Mouse (Mus musculus) liver, embryonic 12.5 days (tissue): ENCODE results near the gene Tmeff1. TPM values are rescaled to one million over a fixed set of nuclear protein-coding genes. Genes with fewer than 3 reads are reported as not detected.

Experiments
- ATAC-seq: fragments of 200-750 bp; cut with Nextera tagmentation; 2 replicates; pipeline ENCODE4 v1.8.0; 2017; ENCODE audit warnings: moderate number of reproducible peaks, mild to moderate bottlenecking, moderate library complexity
- H3K27ac ChIP-seq: fragments of 300-500 bp; sonication (generic); 2 replicates; pipeline ENCODE4 v1.5.1; 2016; ENCODE audit warnings: mild to moderate bottlenecking
- H3K27me3 ChIP-seq: fragments of 300-500 bp; sonication (generic); replicated peaks from 2 replicates; pipeline ENCODE4 v1.6.1; 2016; ENCODE audit warnings: mild to moderate bottlenecking, moderate library complexity
- H3K36me3 ChIP-seq: fragments of 300-500 bp; sonication (generic); 2 replicates; pipeline ENCODE4 v1.6.1; 2016; ENCODE audit warnings: mild to moderate bottlenecking, moderate library complexity
- H3K4me1 ChIP-seq: fragments of 300-500 bp; sonication (generic); 2 replicates; pipeline ENCODE4 v1.6.1; 2016
- H3K4me2 ChIP-seq: fragments of 300-500 bp; sonication (generic); 2 replicates; pipeline ENCODE4 v1.6.1; 2016; ENCODE audit warnings: mild to moderate bottlenecking, moderate library complexity
- H3K4me3 ChIP-seq: fragments of 300-500 bp; sonication (generic); 2 replicates; pipeline ENCODE4 v1.5.1; 2016; ENCODE audit warnings: mild to moderate bottlenecking, moderate library complexity
- H3K9ac ChIP-seq: fragments of 300-500 bp; sonication (generic); 2 replicates; pipeline ENCODE4 v1.6.1; 2016; ENCODE audit warnings: mild to moderate bottlenecking, moderate library complexity
- H3K9me3 ChIP-seq: fragments of 300-500 bp; sonication (generic); replicated peaks from 2 replicates; pipeline ENCODE4 v1.6.1; 2016; ENCODE audit warnings: mild to moderate bottlenecking, moderate library complexity
- WGBS: fragments of 180-500 bp; shearing (Covaris S2); methylation state at CpG from one replicate; pipeline ENCODE4 v1.1.7; 2016; ENCODE audit not compliant: insufficient replicate concordance; 5-methylcytosine and 5-hydroxymethylcytosine counted together
- polyA plus RNA-seq: library from polyadenylated mRNA; unstranded; fragments of >200 nt; fragmentation: Nextera tagmentation; extraction: Ambion mirVana; gene quantifications from 2 replicates; pipeline ENCODE4 v1.2.1, GENCODE M21; 2016

Gene Tmeff1
- polyA plus RNA-seq = 10.5 and 10.9 TPM in 2 replicates

- H3K9ac ChIP-seq = peak within 1 kb of the TSS; percentile 72
- peak within 1 kb of the TSS; percentile 54 for H3K27ac ChIP-seq
- peak; percentile 23; the same call in 1 of the 2 replicates for ATAC-seq
- H3K27me3 ChIP-seq = peaks cover 33% of the 10 kb centered on the region
- peak within 1 kb of the TSS; percentile 69 for H3K4me3 ChIP-seq
- H3K9me3 ChIP-seq = no peaks in the 10 kb centered on the region
- no peaks in the 10 kb centered on the region for H3K36me3 ChIP-seq
- 3% methylated on average over 58 of the region's 64 CpGs for WGBS
- peak within 1 kb of the TSS; percentile 84 for H3K4me2 ChIP-seq
- H3K4me1 ChIP-seq = peaks cover 16% of the 10 kb centered on the region; the same call in 1 of the 2 replicates
Measured at GRCm38 (mm10) chr4:48584421-48585240, at the start of gene Tmeff1. Gene Tmeff1 (plus strand): TSS chr4:48585174.

GRCm38 (mm10) chr4:48536275-48536674 is 48.7 kb upstream of the Tmeff1 start:
- Histone ChIP-seq H3K27me3 (peaks cover 28% of the 10 kb centered on the region), H3K4me2 (no peak overlapping the region), H3K36me3 (no peaks in the 10 kb centered on the region), H3K4me3 (no peak overlapping the region), H3K27ac (no peak overlapping the region), H3K9me3 (no peaks in the 10 kb centered on the region), H3K9ac (no peak overlapping the region), H3K4me1 (0 out of 2 replicates have a peak, but pooled peaks cover under 1% of the 10 kb centered on the region)
- WGBS = 52% methylated on average over 5 of the region's 5 CpGs
- no peak for ATAC-seq

- no peaks in the 10 kb centered on the region for H3K36me3 ChIP-seq
- ATAC-seq = no peak
- no peaks in the 10 kb centered on the region for H3K9me3 ChIP-seq
- H3K4me2 ChIP-seq = no peak overlapping the region
- no peak overlapping the region for H3K4me3 ChIP-seq
- no peak overlapping the region for H3K27ac ChIP-seq
- 82% methylated on average over 5 of the region's 5 CpGs for WGBS
- H3K4me1 ChIP-seq = peaks cover 8% of the 10 kb centered on the region; the same call in 1 of the 2 replicates
- no peak overlapping the region for H3K9ac ChIP-seq
- peaks cover 36% of the 10 kb centered on the region for H3K27me3 ChIP-seq
Measured at GRCm38 (mm10) chr4:48537024-48537423, 48.0 kb upstream of the Tmeff1 start.

GRCm38 (mm10) chr4:48538581-48538980 is 46.4 kb upstream of the Tmeff1 start:
- WGBS = 69% methylated on average over 2 of the region's 2 CpGs
- Histone ChIP-seq H3K4me1 (peaks cover 13% of the 10 kb centered on the region; the same call in 1 of the 2 replicates), H3K9me3 (no peaks in the 10 kb centered on the region), H3K27ac (no peak overlapping the region), H3K27me3 (peaks cover 45% of the 10 kb centered on the region), H3K4me3 (no peak overlapping the region), H3K36me3 (no peaks in the 10 kb centered on the region), H3K9ac (no peak overlapping the region), H3K4me2 (no peak overlapping the region)
- no peak for ATAC-seq

GRCm38 (mm10) chr4:48539841-48540575 is 45.0 kb upstream of the Tmeff1 start, which contains the start of gene Msantd3:
Gene Msantd3 (plus strand): TSS chr4:48539935.
- Histone ChIP-seq H3K36me3 (no peaks in the 10 kb centered on the region), H3K27ac (peak within 1 kb of the TSS; percentile 48), H3K4me3 (peak within 1 kb of the TSS; percentile 62), H3K4me1 (peaks cover 14% of the 10 kb centered on the region; the same call in 1 of the 2 replicates), H3K27me3 (peaks cover 45% of the 10 kb centered on the region), H3K9ac (peak within 1 kb of the TSS; percentile 72), H3K4me2 (peak within 1 kb of the TSS; percentile 76), H3K9me3 (no peaks in the 10 kb centered on the region)
- 0 out of 2 replicates have a peak, but pooled peaks have one; percentile 24 for ATAC-seq
- WGBS = under 1% methylated on average over 37 of the region's 86 CpGs

- Histone ChIP-seq H3K4me1 (peaks cover 21% of the 10 kb centered on the region; the same call in 1 of the 2 replicates), H3K4me2 (peak overlapping the region; percentile 76), H3K9me3 (no peaks in the 10 kb centered on the region), H3K27ac (peak overlapping the region; percentile 48; the same call in 1 of the 2 replicates), H3K36me3 (no peaks in the 10 kb centered on the region), H3K4me3 (peak overlapping the region; percentile 62), H3K9ac (peak overlapping the region; percentile 72), H3K27me3 (peaks cover 45% of the 10 kb centered on the region)
- under 1% methylated on average over 38 of the region's 50 CpGs for WGBS
- ATAC-seq = peak; percentile 39; the same call in 1 of the 2 replicates
Measured at GRCm38 (mm10) chr4:48540576-48541111, 44.3 kb upstream of the Tmeff1 start.

GRCm38 (mm10) chr4:48541526-48542250 is 43.3 kb upstream of the Tmeff1 start:
- peak overlapping the region; percentile 76 for H3K4me2 ChIP-seq
- peaks cover 27% of the 10 kb centered on the region; the same call in 1 of the 2 replicates for H3K4me1 ChIP-seq
- no peak overlapping the region for H3K27ac ChIP-seq
- peaks cover 45% of the 10 kb centered on the region for H3K27me3 ChIP-seq
- H3K9me3 ChIP-seq = no peaks in the 10 kb centered on the region
- H3K4me3 ChIP-seq = peak overlapping the region; percentile 62
- no peaks in the 10 kb centered on the region for H3K36me3 ChIP-seq
- peak overlapping the region; percentile 12; the same call in 1 of the 2 replicates for H3K9ac ChIP-seq
- ATAC-seq = no peak
- 22% methylated on average over 15 of the region's 15 CpGs for WGBS

GRCm38 (mm10) chr4:48542351-48542750 is 42.6 kb upstream of the Tmeff1 start:
- Histone ChIP-seq H3K27ac (no peak overlapping the region), H3K36me3 (no peaks in the 10 kb centered on the region), H3K4me3 (no peak overlapping the region), H3K9ac (no peak overlapping the region), H3K4me1 (peaks cover 27% of the 10 kb centered on the region; the same call in 1 of the 2 replicates), H3K27me3 (peaks cover 45% of the 10 kb centered on the region), H3K9me3 (no peaks in the 10 kb centered on the region), H3K4me2 (no peak overlapping the region)
- ATAC-seq = no peak
- WGBS = 30% methylated on average over 5 of the region's 5 CpGs

- Histone ChIP-seq H3K27me3 (peaks cover 45% of the 10 kb centered on the region), H3K4me3 (no peak overlapping the region), H3K4me2 (no peak overlapping the region), H3K9ac (no peak overlapping the region), H3K4me1 (peaks cover 28% of the 10 kb centered on the region; the same call in 1 of the 2 replicates), H3K9me3 (no peaks in the 10 kb centered on the region), H3K36me3 (no peaks in the 10 kb centered on the region), H3K27ac (no peak overlapping the region)
- 56% methylated on average over 6 of the region's 6 CpGs for WGBS
- no peak for ATAC-seq
Measured at GRCm38 (mm10) chr4:48543071-48543865, 41.7 kb upstream of the Tmeff1 start.

- 80% methylated on average over 8 of the region's 8 CpGs for WGBS
- ATAC-seq = no peak
- Histone ChIP-seq H3K27ac (no peak overlapping the region), H3K9ac (no peak overlapping the region), H3K4me1 (peaks cover 35% of the 10 kb centered on the region; the same call in 1 of the 2 replicates), H3K27me3 (peaks cover 38% of the 10 kb centered on the region), H3K4me3 (no peak overlapping the region), H3K4me2 (no peak overlapping the region), H3K9me3 (no peaks in the 10 kb centered on the region), H3K36me3 (no peaks in the 10 kb centered on the region)
Measured at GRCm38 (mm10) chr4:48544141-48544540, 40.8 kb upstream of the Tmeff1 start.
